Mouse (Mus musculus) cerebellum, adult 9-10 months (tissue): ENCODE results near the gene Cope.

ENCODE experiments used
- DNase-seq: peaks from one replicate; pipeline ENCODE4 v3.0.0; 2022

Cope gene

DNA sequence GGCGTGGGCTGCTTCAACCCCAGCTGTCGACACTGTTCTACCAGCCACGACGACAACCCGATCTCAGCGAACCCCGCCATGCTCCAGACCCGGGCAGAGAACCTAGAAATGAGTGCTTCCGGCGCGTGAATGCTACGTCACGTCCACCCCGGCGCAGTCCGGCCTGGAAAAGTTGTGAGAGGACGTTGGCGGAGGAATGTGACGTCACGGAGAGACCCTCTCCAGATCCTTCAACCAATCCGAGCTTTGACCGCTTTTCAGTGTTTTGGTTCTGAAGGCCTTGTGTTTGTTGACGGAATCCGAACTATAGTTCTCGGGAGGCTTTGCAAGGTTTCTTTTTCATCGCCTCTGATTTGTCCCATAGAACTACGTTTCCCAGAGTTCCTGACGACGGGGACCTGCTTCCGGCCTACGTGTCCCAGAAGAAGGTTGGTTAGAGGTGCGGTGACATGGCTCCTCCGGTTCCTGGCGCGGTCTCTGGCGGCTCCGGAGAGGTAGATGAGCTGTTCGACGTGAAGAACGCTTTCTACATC is at the start of gene Cope, which contains the start of gene Ddx49:
Gene Cope (plus strand): TSS at position 161 of the 533 bp plus-strand sequence.
Gene Ddx49 (minus strand): TSS at position 132 of the 533 bp plus-strand sequence.
- DNase-seq: peak; percentile 94

DNA sequence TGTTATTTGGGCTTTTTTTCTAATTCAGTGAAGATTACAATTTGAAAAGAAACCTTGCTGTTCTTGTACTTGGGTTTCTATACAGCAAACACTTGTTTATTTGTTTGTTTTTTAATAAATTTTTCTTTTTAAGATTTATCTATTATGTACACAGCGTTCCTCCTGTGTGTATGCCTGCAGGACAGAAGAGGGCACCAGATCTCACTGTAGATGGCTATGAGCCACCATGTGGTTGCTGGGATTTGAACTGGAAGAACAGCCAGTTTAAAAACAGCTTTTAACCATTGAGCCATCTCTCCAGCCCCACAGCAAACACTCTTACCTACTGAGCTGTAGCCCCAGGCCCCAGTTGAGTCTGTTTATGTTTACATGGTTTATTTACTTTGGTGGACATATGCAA is 47.7 kb upstream of the Cope start:
- no peak for DNase-seq

DNA sequence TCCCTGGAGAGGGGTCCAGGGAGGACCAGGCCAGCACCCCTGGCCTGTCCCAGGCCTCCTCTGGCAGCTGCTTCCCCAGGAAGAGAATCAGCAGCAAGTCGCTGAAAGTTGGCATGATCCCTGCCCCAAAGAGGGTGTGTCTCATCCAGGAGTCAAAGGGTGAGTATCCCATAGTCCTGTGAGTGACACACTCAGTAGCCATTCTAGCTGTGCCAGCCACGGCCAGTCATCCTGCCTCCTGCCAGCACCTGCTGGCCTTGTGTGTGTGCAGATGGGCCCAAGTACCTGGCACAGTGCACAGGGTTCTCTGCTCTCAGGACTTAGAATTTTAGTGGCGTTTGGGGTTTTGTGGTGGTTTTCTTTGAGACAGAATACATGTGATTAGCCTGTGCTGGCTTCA is 44.9 kb upstream of the Cope start:
- peak; percentile 65 for DNase-seq

- no peak for DNase-seq
These were observed 43.7 kb upstream of the Cope start for GRCm38 (mm10) chr8:70258600-70258999.

- DNase-seq: no peak
These were observed 43.3 kb upstream of the Cope start for GRCm38 (mm10) chr8:70259043-70259442.

DNA sequence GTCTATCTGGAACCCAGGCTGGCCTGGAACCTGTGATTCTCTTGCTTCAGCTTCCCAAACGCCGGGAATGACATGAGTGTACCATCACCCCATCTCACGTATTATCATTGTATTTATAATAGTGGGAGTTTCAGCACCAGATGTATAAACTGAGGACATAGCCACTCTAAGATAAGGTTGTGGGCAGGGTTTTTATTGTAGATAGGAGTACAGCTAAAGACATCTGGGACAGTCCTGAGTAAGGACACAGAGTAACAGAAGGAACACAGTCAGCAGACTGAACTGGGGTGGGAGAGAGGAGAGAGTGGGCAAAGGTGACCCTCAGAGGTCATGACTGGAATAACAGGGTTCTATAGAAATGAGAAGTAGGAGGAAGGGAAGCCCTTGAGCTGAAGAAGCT is 34.6 kb upstream of the Cope start:
- no peak for DNase-seq

DNA sequence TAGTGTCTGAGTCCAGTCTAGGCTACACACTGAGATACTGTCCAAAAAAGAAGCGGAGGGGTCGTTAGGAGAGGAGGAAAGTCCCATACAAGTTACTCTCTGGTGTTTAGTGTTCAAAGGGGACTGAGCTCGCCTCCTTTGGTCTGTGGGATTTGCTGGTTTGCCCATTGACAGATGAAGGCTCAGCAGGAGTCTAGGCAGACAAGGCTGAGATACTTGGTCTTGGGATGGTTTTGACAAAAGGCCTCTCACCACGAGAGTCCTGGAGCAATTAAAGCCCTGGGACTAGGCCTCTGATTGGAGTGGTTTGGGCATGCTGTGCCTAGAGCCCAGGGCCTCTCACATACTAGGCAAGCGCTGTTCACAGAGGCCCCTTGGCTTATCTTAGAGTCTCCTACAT is 34.0 kb upstream of the Cope start:
- DNase-seq: peak; percentile 37

- DNase-seq: no peak
These were observed 33.3 kb upstream of the Cope start for GRCm38 (mm10) chr8:70268799-70269565.

- DNase-seq: no peak
These were observed 29.4 kb upstream of the Cope start for GRCm38 (mm10) chr8:70272949-70273348.

- DNase-seq: no peak
These were observed 28.0 kb upstream of the Cope start for GRCm38 (mm10) chr8:70274350-70274749.

DNA sequence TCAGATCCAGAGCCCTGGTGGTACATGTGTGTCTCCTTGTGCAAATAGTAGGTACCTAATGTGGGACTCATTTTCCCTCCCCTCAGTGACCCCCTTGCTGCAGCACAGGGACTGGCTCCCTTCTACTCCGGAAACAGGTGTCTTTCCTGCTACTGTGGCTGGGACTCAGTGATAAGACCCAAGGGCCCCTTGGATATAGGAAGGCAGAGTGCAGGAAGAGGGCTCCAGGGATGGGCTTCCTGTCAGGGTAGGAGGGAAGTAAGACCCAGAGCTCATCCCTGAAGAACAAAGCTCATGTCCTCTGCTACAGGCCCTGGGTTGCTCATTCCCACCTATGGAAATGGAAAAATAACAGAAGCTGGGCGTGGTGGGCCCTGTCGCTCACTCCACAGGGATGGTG is 25.8 kb upstream of the Cope start:
- DNase-seq: no peak

DNA sequence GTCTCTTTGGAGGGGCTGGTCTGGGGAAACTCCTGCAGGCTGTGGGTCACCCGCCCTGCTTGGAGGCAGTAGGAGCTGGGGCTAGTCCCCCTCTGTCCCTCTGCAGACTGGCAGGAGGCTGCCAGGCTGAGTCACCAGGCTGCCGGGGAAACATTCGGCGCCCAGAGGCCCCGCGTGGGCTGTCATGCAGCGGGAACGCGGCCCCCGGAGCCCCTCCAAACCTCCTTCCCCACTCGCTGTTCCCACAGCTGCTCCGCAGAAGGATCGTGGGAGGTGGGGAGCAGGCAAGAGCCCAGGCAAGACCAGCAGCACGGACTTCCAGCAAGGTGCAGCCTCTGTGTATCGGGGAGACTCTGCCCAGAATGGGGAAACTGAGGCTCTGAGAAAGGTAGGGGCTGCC is 24.1 kb upstream of the Cope start:
- DNase-seq: no peak

GRCm38 (mm10) chr8:70279266-70279665 is 23.1 kb upstream of the Cope start:
- DNase-seq: peak; percentile 41

DNA sequence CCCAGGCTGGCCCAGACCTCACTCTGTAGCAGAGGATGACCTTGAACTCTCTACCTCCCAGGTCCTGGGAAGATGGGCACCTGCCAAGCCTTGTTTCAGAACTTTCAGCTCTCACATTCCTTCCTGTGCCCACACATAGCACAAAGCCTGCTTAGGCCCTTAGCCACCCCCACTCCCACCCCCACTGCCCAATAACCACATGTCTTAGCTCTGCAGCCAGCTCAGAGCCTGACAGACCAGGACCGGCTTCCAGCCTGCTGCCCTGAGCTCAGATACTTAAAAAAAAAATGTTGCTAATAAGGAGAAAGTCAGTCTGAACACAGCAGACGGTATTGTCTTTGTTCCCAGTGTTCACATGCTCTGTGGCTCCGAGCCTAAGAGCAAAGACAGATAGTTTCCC is 21.3 kb upstream of the Cope start:
- no peak for DNase-seq

- DNase-seq: peak; percentile 57
These were observed 19.6 kb upstream of the Cope start, which contains the start of gene Homer3 for GRCm38 (mm10) chr8:70282603-70283135. TSS of gene Homer3 (plus strand) at chr8:70282827.

DNA sequence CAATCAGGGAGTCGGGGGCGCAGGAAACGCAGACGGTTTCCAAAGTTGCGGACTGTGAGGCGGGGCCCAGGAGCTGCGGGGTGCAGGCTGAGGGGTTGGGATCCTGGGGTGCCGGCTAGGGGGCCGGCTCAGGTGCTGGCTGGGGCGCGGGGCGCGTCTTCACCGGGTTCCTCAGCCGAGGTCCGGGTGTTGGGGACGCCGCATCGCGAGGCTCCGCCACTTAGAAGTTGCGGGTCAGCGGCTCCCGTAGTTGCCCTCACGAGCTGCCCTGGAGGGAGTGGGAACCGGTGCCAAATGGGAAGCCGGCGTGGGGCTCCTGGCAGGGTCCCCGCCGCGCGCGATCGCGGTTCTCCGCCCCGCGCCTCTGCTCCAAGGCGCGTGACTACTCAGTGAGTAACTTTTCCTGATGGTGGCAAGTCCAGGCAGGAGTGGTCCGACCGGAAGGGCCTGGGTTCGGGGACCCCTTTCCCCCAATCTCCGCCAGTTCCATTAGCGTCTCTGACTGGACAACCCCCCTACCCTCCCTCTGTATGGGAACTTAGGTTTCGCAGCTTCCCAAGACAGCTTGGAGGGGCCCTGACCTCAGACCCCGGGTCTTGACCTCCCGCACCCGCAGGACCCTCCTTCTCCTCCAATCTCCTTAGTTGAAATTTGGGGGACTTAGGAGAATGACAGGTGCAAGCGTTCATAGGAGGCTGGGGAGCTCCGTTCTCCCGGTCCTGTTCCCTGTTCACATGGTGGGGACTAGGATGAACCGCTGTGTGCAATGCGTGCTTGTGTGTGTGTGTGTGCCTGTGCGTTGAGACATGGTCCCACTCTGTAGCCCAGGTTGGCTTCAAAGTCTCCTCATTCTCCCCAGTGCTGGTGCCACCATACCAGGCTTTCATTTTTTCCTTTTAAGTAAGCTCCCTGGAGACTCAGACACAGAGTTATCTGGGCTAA is 18.9 kb upstream of the Cope start:
- no peak for DNase-seq

DNA sequence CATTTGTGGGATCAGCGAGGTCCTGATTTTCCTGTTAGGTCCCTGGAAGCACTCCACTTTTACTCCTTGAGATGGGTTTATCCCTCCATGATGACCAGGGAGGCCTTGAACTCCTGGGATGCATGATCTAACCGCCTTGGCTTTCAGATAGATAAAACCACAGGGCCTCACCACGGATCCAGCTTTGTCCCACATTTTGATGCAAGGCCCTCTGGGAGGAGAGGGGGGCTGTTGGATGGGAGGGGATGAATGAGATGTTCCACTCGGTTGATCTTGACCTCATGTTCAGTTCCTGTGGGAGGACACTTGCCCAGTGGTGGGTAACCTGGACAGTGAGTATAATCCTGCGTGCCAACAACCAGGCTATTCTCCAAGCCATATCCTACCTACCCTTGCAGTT is 17.9 kb upstream of the Cope start:
- no peak for DNase-seq

DNA sequence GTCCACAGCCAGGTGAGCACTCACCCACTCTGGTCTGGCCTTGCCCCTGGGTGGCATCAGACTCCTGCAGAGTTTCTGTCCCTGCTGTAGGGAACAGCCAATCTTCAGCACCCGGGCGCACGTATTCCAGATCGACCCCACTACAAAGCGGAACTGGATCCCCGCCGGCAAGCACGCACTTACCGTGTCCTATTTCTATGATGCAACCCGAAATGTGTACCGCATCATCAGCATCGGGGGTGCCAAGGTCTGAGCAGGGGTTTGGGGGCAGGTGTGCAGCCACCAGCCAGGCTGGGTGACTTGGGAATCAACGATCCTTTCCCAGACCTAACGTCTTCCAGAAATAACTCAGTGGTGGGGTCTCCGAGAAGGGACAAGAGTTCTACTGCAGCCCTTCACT is 17.0 kb upstream of the Cope start:
- DNase-seq: no peak

GRCm38 (mm10) chr8:70286737-70287136 is 15.6 kb upstream of the Cope start:
- no peak for DNase-seq

DNA sequence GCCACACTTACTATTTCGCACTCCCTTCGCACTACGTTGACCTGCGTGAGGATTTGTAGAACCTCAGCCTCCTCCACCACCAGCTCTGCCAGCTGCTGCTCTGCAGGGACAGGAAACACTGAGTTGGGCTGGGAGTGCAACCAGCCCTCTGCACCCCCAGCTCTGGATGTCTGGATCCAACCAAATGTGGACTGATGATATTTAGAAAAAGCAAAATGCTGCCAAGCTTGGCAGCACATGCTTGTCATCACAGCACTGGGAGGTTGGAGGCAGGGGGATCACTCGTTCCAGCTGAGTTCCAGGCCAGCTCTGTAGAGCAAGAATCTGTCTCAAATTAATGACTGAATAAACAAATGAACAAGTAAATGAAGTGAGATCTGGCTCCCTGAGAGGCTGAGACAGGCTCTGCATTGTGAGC is 8.3 kb upstream of the Cope start:
- DNase-seq: no peak

GRCm38 (mm10) chr8:70300881-70301280 is 1.4 kb upstream of the Cope start:
- DNase-seq: no peak

DNA sequence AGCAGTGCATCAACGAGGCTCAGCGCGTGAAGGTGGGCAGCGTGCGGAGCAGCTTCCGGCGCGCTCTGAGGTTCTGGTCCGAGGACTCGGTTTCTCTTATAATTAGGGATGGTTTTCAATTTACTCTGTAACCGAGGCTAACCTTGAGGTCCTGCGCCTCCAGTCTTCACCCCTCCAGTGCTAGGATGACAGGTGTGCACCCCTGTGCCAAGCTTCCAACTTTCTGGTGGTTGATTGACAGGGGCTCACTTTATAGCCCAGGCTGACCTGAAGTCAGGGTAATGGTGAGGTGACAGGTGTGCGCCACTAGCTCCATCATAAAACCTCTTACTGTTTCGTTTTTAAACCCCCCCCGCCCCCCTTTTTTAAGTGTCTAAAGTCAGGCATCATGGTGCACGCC is 583 bp downstream of the Cope start:
- DNase-seq: no peak

GRCm38 (mm10) chr8:70309311-70309710 is 7.0 kb downstream of the Cope start:
- DNase-seq: no peak
